Mouse (Mus musculus): ENCODE measurements around the gene Jph4.

- TF ChIP-seq POLR2A (IDR thresholded peaks at IDR 0.05; ENCODE audit: borderline replicate concordance, extremely low read depth, low read depth, low read length) = no peak
- TF ChIP-seq CTCF (IDR thresholded peaks at IDR 0.05; ENCODE audit: insufficient read depth, low read length) = no peak
Observed at GRCm38 (mm10) chr14:55118852-55119251, 2.1 kb upstream of the Jph4 start.
